Mouse (Mus musculus): ENCODE data around the gene Ugt1a6b.

DNA sequence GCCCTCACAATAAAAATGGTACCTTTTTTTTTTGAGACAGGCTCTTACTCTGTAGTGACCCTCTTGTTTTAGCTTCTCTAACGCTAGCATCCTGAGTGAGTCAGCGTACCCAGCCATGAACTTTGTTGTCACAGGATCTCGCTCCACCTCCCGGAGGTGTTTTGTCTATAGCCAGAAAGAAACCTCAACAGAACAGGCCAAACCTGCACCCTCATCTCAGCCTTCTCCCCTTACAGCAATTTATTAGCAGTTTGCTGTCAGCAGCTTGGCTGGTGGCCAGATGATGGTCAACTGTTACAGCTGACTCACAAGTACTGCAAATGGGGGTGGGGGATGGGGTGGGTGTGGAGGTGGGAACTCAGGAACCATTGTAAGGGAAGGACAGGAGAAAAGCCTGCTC is 159.2 kb downstream of the Ugt1a6b start:
- TF ChIP-seq CTCF (IDR thresholded peaks at IDR 0.05; ENCODE audit: borderline replicate concordance, extremely low read depth, insufficient read depth, insufficient read length): no peak
- TF ChIP-seq POLR2A (IDR thresholded peaks at IDR 0.05; ENCODE audit: borderline replicate concordance, extremely low read depth, insufficient read depth, insufficient read length, poor library complexity, severe bottlenecking): no peak
